Mouse (Mus musculus) thymus, postnatal 4 days (tissue): ENCODE results near the gene Lmcd1.

Experiments
- DNase-seq: peaks from one replicate; pipeline ENCODE4 v3.0.0; 2021

The Lmcd1 gene

GRCm38 (mm10) chr6:112288271-112288670, 14.7 kb downstream of the Lmcd1 start:
- DNase-seq = no peak

DNA sequence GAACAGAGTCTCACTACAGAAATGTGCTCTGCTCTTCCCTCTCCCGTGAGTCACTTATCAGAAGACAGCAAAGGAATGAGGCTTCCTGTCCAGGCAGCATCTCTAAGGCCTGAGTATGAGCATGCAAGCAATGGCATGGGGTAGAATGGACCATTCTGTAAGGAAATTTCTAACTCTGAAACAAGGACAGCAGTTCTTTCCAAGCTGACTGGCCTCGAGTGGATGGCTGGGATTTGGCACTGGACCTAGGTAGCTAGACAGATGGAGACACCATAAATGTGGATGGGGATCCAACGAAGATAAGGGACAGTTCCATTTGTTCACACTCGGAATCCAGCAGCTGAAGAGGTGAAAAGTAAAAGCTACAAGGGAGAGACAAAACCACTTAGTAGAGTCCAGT, 17.6 kb downstream of the Lmcd1 start:
- no peak for DNase-seq

DNA sequence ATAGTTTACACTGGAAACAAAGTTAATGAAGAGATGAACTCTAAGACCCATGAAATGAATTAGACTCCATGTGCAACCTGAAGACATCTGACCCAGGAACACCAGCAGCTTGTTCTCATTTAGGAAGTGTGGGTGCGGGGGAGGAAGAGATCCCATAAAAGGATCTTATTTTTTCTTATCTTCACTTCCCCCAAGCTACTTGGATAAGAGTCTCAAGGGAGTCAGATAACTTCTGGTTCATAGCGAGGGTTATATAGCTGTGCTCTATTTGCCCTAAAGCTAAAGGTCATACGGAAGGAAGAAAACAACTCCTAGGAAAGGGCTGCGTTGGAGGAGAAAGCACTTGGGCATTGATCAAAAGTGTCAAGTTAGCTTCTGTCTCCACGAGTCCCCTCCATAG, 19.8 kb downstream of the Lmcd1 start:
- DNase-seq = no peak

GRCm38 (mm10) chr6:112295269-112295668, 21.7 kb downstream of the Lmcd1 start:
- DNase-seq = no peak

DNA sequence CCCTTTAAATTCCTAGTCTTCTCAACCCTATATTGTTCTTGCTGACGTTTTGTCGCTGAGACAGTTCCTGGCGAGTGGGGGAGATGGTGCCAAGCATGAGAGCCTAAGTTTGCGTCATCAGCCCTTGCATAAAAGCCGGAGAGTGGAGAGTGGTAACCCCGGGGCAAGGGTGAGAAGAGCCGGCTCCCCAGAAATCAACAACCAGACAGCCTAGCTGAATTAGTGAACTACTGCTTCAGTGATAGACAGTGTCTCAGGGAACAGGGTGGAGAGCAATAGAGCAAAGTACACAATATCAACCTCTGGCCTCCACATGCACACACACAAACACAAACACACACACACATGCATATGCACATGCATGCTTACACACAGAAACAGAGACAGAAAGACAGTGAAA, 26.6 kb downstream of the Lmcd1 start:
- DNase-seq = no peak

DNA sequence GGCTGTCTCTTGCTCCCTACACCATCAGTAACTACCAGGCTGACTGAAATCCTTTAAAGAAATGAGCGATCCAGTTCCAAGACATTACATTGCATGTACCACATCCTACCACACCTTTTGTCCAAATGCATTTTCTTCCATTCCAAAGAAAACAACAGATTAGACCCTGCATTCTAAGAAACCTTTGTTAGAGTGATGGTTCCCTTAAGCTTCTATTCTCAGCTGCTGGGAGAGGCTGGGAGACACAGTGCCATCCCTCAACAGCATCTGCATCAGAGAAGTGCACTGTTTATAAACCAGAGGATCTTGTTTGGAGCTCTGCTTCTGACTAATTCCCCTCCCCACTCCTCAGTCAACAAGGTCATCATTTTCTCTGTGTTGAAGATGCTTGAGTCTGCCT, 27.1 kb downstream of the Lmcd1 start:
- no peak for DNase-seq

GRCm38 (mm10) chr6:112302248-112302647, 28.7 kb downstream of the Lmcd1 start:
- peak; percentile 31 for DNase-seq

DNA sequence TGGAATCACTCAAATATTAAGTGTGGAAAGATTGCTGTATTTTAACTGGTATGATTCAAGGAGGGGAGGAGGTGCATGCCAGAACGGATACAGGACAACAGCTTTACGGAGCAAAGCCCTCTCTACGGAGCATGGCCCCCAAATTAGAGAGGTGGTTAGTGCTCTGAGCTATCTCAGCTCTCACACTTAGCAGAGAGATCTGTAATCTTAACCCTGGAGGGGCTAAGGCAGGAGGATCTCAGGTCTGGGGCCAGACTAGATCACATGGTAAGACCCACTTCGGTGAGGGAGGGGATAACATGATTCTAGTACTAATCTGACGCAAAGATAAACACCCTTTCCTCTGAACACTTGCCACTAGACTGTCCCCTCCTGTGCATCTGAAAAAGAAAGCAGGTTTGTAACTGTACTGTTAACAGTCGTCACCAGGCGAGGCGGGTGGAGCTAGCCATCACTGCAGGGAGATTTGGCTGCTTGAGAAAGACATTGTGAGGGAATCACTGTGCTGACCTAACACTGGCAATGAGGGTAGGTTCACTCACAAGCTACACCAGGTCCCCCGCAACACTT, 29.3 kb downstream of the Lmcd1 start:
- no peak for DNase-seq

DNA sequence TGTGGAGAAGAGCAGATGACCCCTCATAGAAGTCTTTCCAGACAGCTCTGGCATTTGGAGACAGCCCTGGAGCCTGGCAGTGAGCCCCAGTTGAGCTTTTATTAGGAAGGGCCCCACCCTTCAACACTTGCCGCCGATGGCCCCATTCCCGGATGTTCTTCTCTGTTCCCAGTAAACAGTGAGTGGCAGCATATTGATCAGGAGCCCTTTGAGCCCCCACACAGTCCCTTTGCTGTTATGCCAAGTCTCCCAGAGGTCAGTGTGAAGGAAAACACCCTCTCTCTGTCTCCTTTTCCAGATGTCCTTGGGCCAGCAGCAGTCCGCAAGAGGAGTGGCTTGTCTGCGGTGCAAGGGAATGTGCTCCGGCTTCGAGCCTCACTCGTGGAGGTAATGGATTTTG, 31.2 kb downstream of the Lmcd1 start:
- DNase-seq = no peak

DNA sequence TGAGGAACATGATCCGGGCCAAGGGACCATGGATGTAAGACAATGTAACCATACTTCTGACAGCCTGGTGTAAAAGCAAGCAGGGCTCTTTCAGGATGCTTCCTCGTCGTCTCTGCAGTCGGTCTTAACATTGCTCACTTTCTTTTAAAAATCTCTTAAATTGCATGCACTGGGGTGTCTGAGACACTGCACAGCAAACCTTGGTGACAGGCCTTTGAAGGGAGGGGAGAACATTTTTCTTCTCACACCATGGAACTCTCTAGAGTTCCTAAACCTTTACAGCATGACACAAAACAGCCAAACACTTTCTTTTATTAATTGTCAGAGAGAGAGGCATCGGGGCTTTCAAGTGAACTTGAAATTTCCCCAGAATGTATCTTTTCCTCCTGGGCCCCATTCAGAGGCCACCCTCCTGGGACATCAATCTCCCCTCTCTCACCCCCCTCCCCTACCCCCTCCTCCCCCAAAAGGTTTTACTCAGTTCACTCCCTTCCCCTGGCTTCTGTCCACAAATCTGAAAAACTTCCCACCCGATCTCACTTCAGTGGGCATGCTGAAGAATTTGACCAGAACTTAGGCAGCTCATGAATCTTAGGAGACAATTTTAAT, 35.9 kb downstream of the Lmcd1 start:
- no peak for DNase-seq

GRCm38 (mm10) chr6:112311385-112311784, 37.8 kb downstream of the Lmcd1 start:
- DNase-seq = no peak

GRCm38 (mm10) chr6:112319449-112319848, 45.9 kb downstream of the Lmcd1 start:
- no peak for DNase-seq

DNA sequence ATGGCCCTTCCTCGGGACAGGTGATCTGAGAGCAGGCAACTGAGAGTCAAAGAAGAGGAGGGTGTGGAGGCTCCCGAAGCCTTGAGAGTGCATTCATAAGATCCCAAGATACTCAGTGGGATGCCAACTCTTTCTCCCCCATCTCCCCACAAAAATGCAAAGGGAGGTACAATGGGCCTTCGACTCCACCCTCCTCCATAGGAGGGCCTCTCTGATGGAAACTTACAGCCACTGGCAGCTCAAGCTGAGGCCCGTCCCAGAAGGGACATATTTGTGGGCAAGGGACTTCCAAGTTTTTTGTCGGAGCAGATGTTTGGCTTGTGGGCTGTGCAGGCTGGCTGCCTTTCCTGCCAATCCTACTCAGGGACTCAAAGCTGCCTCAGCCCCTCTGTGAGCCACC, 47.1 kb downstream of the Lmcd1 start:
- DNase-seq = no peak

DNA sequence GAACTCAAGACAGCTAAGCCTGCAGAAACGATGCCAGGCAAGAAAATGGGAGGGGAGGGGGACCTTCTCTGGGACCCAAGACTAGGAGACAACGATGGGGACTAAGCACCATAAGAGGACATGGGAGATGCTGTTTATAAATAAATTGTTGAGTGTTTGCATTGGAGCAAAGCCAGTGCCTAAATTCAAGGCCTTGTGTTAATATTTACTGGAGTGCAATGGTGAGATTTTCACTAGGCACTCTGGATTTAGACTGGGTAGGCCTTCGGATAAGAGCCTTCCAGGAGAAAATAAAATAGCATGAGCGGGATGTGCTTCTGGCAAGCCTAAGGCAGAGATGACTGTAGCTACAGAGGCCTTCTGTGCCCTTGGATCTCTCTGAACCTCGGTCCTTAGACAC, 49.4 kb downstream of the Lmcd1 start:
- DNase-seq = no peak

- DNase-seq = no peak
Observed at GRCm38 (mm10) chr6:112325213-112325612, 51.7 kb downstream of the Lmcd1 start.

GRCm38 (mm10) chr6:112327793-112328192, 54.2 kb downstream of the Lmcd1 start:
- DNase-seq = no peak

DNA sequence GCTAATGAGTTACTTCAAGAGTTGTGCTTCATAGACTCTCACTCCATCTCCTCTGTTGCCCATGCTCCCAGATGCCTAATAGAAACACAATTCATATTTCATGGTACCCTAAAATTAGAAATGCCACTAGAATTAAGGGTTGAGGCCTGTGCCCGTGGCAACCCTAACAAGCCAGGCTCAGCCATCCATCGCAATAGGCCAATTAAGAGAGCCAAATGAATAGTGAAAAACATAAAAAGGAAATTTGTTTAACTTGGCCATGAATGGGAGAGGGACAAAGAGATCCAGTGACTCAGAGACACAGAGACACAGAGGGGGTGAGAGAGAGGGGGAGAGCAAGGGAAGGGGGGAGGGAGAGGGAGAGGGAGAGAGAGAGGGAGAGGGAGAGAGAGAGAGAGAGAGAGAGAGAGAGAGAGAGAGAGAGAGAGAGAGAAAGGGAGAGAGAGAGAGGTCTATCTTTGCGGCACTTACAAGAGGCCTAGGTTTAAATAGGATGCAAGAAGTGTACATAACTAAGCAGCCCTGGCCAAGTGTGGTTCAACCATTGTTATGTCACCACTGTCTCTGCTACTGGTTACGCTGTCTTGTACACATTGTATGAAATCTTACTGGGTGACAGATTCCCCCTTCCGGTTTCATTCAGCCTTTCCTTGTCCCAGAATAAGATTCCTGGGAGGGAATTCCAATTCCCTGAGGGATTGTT, 57.1 kb downstream of the Lmcd1 start:
- DNase-seq = no peak

- DNase-seq = no peak
Observed at GRCm38 (mm10) chr6:112331223-112331598, 57.7 kb downstream of the Lmcd1 start.

- DNase-seq = no peak
Observed at GRCm38 (mm10) chr6:112333930-112334329, 60.4 kb downstream of the Lmcd1 start.

- no peak for DNase-seq
Observed at GRCm38 (mm10) chr6:112337667-112338066, 64.1 kb downstream of the Lmcd1 start.

DNA sequence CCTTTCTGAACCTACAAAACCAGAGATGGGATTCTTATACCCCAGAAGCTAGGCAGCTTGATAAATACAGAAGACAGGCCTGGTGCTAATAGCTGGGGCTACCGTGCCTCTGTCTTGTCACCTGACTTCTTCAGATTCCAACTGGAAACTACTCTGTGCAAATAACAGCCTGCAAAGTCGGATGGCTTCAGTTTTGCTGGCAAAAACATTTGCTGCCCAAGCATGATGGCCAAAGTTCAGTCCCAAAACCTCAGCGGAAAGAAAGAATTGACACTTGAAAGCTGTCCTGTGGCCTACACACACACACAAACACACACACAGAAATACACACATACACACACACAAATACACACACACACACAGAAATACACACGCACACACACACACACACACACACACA, 65.5 kb downstream of the Lmcd1 start:
- no peak for DNase-seq

GRCm38 (mm10) chr6:112350452-112350851, 76.9 kb downstream of the Lmcd1 start:
- no peak for DNase-seq

DNA sequence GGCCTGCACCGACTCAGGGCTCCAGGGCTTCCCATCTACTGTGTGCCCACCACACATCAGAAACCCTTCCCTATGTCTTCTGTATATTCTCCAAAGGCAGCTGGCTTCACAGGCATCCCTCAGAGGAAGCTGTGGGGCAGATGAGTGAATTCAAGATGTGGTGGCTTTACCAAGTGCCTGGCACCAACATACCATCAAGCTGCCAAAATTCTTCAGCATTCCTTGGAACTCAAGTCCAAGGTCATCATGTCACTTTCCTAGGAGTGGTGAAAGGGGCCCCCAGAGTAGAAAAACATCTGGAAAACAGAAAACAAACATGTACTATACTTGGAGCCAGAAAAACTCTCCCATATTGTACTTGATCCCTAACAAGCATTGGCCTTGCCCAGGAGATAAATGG, 85.8 kb downstream of the Lmcd1 start:
- DNase-seq = no peak

DNA sequence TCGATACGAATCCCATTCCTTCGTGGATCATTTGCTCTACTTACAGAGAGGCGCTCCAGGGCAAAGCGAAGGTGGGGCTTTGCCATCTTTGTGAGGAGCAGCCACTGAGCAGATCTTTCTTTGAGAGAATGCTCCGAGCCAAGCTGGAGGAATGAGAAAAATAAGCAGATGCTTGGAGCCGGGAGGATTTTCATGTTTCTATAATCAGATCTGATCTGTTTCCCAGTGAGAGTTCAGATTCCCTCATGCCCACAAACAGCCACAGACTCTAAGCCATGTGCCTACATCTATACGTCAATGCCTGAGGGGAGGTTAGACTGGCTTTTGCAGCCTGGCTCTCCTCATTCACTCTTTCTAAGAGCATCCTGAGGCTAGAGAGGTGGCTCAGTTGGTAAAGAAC, 87.1 kb downstream of the Lmcd1 start:
- DNase-seq = no peak
